Mouse (Mus musculus) CH12.LX (cell line): ENCODE results near the gene Gm9803. TPM values are rescaled to one million over a fixed set of nuclear protein-coding genes. Genes with fewer than 3 reads are reported as not detected.

Source experiments
- DNase-seq: peaks from one replicate; pipeline ENCODE4 v3.0.0-alpha.2; 2013; ENCODE audit errors: extremely low read depth
- H3K27ac ChIP-seq: 2 replicates; pipeline ENCODE4 v1.5.1; 2012; ENCODE audit warnings: low read depth, mild to moderate bottlenecking, control low read depth, moderate library complexity; ENCODE audit not compliant: insufficient read depth
- H3K27me3 ChIP-seq: replicated peaks from 2 replicates; pipeline ENCODE3; 2012; ENCODE audit warnings: inconsistent platforms
- H3K36me3 ChIP-seq, 2 experiments: replicated peaks in 1 of 2; 2 replicates each; pipeline versions ENCODE3 to v1.6.1; 2012; ENCODE audit warnings: inconsistent platforms in 1 of 2, low read length in 1 of 2, mild to moderate bottlenecking in 1 of 2, mixed read lengths in 1 of 2, moderate library complexity in 1 of 2; ENCODE audit not compliant: control insufficient read depth in 1 of 2, insufficient read depth in 1 of 2
- H3K4me1 ChIP-seq, 2 experiments: 2 replicates each; pipeline ENCODE4 v1.6.1; 2012; ENCODE audit warnings: inconsistent platforms in 1 of 2, moderate library complexity in 1 of 2; ENCODE audit not compliant: insufficient read depth in 2 of 2, control insufficient read depth in 1 of 2
- H3K4me2 ChIP-seq: 2 replicates; pipeline ENCODE4 v1.6.1; 2012; ENCODE audit warnings: low read depth, mild to moderate bottlenecking, control low read depth; ENCODE audit not compliant: poor library complexity, insufficient read depth, severe bottlenecking
- H3K4me3 ChIP-seq, 3 experiments: fragments of 150-350 bp in 1 of 3; sonication (generic) in 1 of 3; replicated peaks in 1 of 3; 2 replicates each; pipeline versions ENCODE3 to v1.5.1; 2011 to 2012; ENCODE audit warnings: low read depth in 2 of 3, low read length in 2 of 3, mild to moderate bottlenecking in 2 of 3, moderate library complexity in 2 of 3, control low read depth in 1 of 3, improper control_type of control experiment in 1 of 3, inconsistent platforms in 1 of 3, mixed read lengths in 1 of 3; ENCODE audit not compliant: poor library complexity in 1 of 3
- H3K79me2 ChIP-seq: replicated peaks from 2 replicates; pipeline ENCODE4 v1.6.1; 2012; ENCODE audit warnings: mild to moderate bottlenecking, moderate library complexity; ENCODE audit not compliant: control insufficient read depth, poor library complexity, insufficient read depth, severe bottlenecking; ENCODE audit errors: extremely low read depth
- H3K9ac ChIP-seq: 2 replicates; pipeline ENCODE4 v1.6.1; 2012; ENCODE audit warnings: low read depth, mild to moderate bottlenecking, control low read depth, moderate library complexity; ENCODE audit not compliant: insufficient read depth
- H3K9me3 ChIP-seq: replicated peaks from 2 replicates; pipeline ENCODE3; 2012; ENCODE audit warnings: low read length, inconsistent platforms, mixed read lengths
- BHLHE40 ChIP-seq: IDR thresholded peaks from 2 replicates; pipeline ENCODE4 v1.6.1; 2011; ENCODE audit warnings: mild to moderate bottlenecking, low read depth, low read length, improper control_type of control experiment
- CHD1 ChIP-seq: IDR thresholded peaks from 2 replicates; pipeline ENCODE4 v1.6.1; 2012; ENCODE audit warnings: low read depth, low read length, improper control_type of control experiment, inconsistent platforms
- CHD2 ChIP-seq: IDR thresholded peaks from 2 replicates; pipeline ENCODE4 v1.6.1; 2011; ENCODE audit warnings: low read length, improper control_type of control experiment
- CTCF ChIP-seq, 2 experiments: IDR thresholded peaks in 1 of 2; conservative IDR thresholded peaks in 1 of 2; 2 replicates each; pipeline ENCODE4 v1.5.1; 2011 to 2012; ENCODE audit warnings: low read depth in 2 of 2, low read length in 2 of 2, improper control_type of control experiment in 1 of 2, inconsistent platforms in 1 of 2, mild to moderate bottlenecking in 1 of 2, moderate library complexity in 1 of 2
- E2F4 ChIP-seq: IDR thresholded peaks from 2 replicates; pipeline ENCODE4 v1.6.1; 2011; ENCODE audit warnings: low read depth, low read length, improper control_type of control experiment; ENCODE audit not compliant: insufficient replicate concordance
- EP300 ChIP-seq: IDR thresholded peaks from 2 replicates; pipeline ENCODE4 v1.6.1; 2011; ENCODE audit warnings: low read length, improper control_type of control experiment
- ETS1 ChIP-seq: conservative IDR thresholded peaks from 2 replicates; pipeline ENCODE4 v1.6.1; 2012; ENCODE audit warnings: low read depth, mild to moderate bottlenecking, inconsistent platforms, low read length, improper control_type of control experiment, moderate library complexity
- HCFC1 ChIP-seq: IDR thresholded peaks from 2 replicates; pipeline ENCODE4 v1.6.1; 2012; ENCODE audit warnings: low read depth, mild to moderate bottlenecking, inconsistent platforms, low read length, improper control_type of control experiment
- IRF4 ChIP-seq: IDR thresholded peaks from 2 replicates; pipeline ENCODE4 v1.6.1; 2014; ENCODE audit warnings: low read depth, mild to moderate bottlenecking, inconsistent platforms, low read length, improper control_type of control experiment
- MAFK ChIP-seq: IDR thresholded peaks from 2 replicates; pipeline ENCODE4 v1.6.1; 2011; ENCODE audit warnings: low read length, improper control_type of control experiment; ENCODE audit not compliant: insufficient replicate concordance
- MAZ ChIP-seq: IDR thresholded peaks from 2 replicates; pipeline ENCODE4 v1.6.1; 2012; ENCODE audit warnings: low read depth, mild to moderate bottlenecking, inconsistent platforms, low read length, improper control_type of control experiment, moderate library complexity
- MEF2A ChIP-seq: IDR thresholded peaks from 2 replicates; pipeline ENCODE4 v1.6.1; 2014; ENCODE audit warnings: low read depth, mild to moderate bottlenecking, inconsistent platforms, low read length, improper control_type of control experiment, borderline replicate concordance
- MXI1 ChIP-seq: IDR thresholded peaks from 2 replicates; pipeline ENCODE4 v1.6.1; 2011; ENCODE audit warnings: mild to moderate bottlenecking, low read depth, low read length, improper control_type of control experiment
- MYC ChIP-seq: IDR thresholded peaks from 2 replicates; pipeline ENCODE4 v1.6.1; 2011; ENCODE audit warnings: low read depth, mild to moderate bottlenecking, improper control_type of control experiment, low read length
- NELFE ChIP-seq: IDR thresholded peaks from 2 replicates; pipeline ENCODE4 v1.6.1; 2011; ENCODE audit warnings: low read depth, low read length, improper control_type of control experiment
- POLR2A ChIP-seq: IDR thresholded peaks from 2 replicates; pipeline ENCODE4 v1.6.1; 2011; ENCODE audit warnings: low read depth, mild to moderate bottlenecking, improper control_type of control experiment, low read length
- POLR2AphosphoS2 ChIP-seq: IDR thresholded peaks from 2 replicates; pipeline ENCODE4 v1.6.1; 2011; ENCODE audit warnings: low read depth, low read length, improper control_type of control experiment
- TCF12 ChIP-seq: IDR thresholded peaks from 2 replicates; pipeline ENCODE4 v1.6.1; 2014; ENCODE audit warnings: low read depth, mild to moderate bottlenecking, inconsistent platforms, low read length, improper control_type of control experiment
- UBTF ChIP-seq: IDR thresholded peaks from 2 replicates; pipeline ENCODE4 v1.6.1; 2012; ENCODE audit warnings: low read depth, mild to moderate bottlenecking, inconsistent platforms, low read length, improper control_type of control experiment, moderate library complexity
- ZC3H11A ChIP-seq: IDR thresholded peaks from 2 replicates; pipeline ENCODE4 v1.6.1; 2012; ENCODE audit warnings: low read depth, mild to moderate bottlenecking, inconsistent platforms, low read length, improper control_type of control experiment
- ZKSCAN1 ChIP-seq: IDR thresholded peaks from 2 replicates; pipeline ENCODE4 v1.6.1; 2012; ENCODE audit warnings: low read depth, inconsistent platforms, low read length, improper control_type of control experiment, borderline replicate concordance
- ZMIZ1 ChIP-seq: IDR thresholded peaks from 2 replicates; pipeline ENCODE4 v1.6.1; 2012; ENCODE audit warnings: low read depth, mild to moderate bottlenecking, inconsistent platforms, low read length, improper control_type of control experiment
- dilution Hi-C: fragments of 300-500 bp; cut with MboI; formaldehyde crosslinking; loops from 2 replicates; pipeline ENCODE4 v1.14.3; 2020; ENCODE audit warnings: low sequenced_read_pairs; ENCODE audit not compliant: extremely low pct_unique_long_range_greater_than_20kb, extremely low pct_ligation_motif_present
- in situ Hi-C: fragments of 300-500 bp; cut with MboI; formaldehyde crosslinking; loops from 3 replicates; pipeline ENCODE4 v1.14.3; 2019; ENCODE audit warnings: low sequenced_read_pairs, low pct_ligation_motif_present, low pct_unique_long_range_greater_than_20kb, mixed read lengths
- polyA plus RNA-seq: library from polyadenylated mRNA; unstranded; fragments of >175 nt; gene quantifications from 2 replicates; pipeline ENCODE4 v1.2.1, GENCODE M21; 2012; ENCODE audit warnings: low read depth; ENCODE audit not compliant: insufficient read length
- total RNA-seq, 2 experiments: library from RNA; depleted of rRNA; stranded (reverse); fragments of 300-350 nt in 1 of 2; fragments of >200 nt in 1 of 2; gene quantifications; 2 replicates each; pipeline ENCODE4 v1.2.3; 2012 to 2014

Gm9803 gene
- total and polyA plus RNA-seq, 3 experiments, result 23.2 to 120 (median 99.7) TPM

DNA sequence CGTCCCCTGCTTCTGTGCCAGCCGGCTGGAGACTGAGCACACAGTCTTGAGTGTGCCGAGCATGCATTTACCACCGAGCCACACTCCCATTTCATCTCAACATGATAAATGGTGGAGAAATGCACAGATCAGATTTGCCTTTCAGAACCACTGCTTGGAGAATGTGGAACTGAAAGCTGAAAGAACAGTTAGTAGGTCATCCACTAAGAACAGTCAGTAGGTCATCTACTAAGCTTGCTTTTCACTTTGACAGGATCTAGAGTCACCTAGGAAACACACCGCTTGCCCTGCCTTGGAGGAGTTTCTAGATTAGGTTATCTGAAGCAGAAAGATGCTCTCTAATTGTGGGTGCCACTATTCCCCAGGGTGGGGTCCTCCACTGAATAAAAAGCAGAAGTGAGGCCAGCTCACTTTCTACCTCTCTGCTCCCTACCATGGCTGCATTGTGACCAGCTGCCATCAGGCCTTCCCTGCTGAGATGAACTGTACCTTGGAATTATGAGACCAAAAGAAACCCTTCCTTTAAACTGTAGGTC, 33.8 kb downstream of the Gm9803 start:
- no peak overlapping the region for H3K9ac ChIP-seq
- H3K4me1 ChIP-seq, result peaks cover 9 to 14% of the 10 kb centered on the region in 2 experiments; a peak in 3 of 4 replicates
- H3K27ac ChIP-seq, result no peak overlapping the region
- no peak for TF ChIP-seq HCFC1
- TF ChIP-seq MYC, result no peak
- no peak for TF ChIP-seq ZC3H11A
- no peak for TF ChIP-seq E2F4
- TF ChIP-seq NELFE, result no peak
- peak; percentile 51 for TF ChIP-seq EP300
- no peak for TF ChIP-seq CHD2
- TF ChIP-seq MAZ, result no peak
- TF ChIP-seq TCF12, result no peak
- peak; percentile 58 for TF ChIP-seq IRF4
- peak; percentile 94 for TF ChIP-seq ZKSCAN1
- TF ChIP-seq MEF2A, result no peak
- no peaks in the 10 kb centered on the region for H3K36me3 ChIP-seq
- H3K79me2 ChIP-seq, result no peaks in the 10 kb centered on the region
- peak overlapping the region in 1 of 3 experiments; percentile 5 for H3K4me3 ChIP-seq
- in situ Hi-C loops, result loop anchor here (25.0 kb wide), 1 partner anchor 630 kb away; no protein-coding TSS in a partner anchor
- dilution Hi-C loops, result no loop called here
- H3K27me3 ChIP-seq, result no peaks in the 10 kb centered on the region
- H3K9me3 ChIP-seq, result peaks cover 5% of the 10 kb centered on the region
- peak overlapping the region; percentile 43; the same call in 1 of the 2 replicates for H3K4me2 ChIP-seq
- DNase-seq, result peak; percentile 57

- Histone ChIP-seq H3K36me3 (no peaks in the 10 kb centered on the region), H3K27me3 (no peaks in the 10 kb centered on the region), H3K4me2 (no peak overlapping the region), H3K9ac (no peak overlapping the region), H3K4me3 (no peak overlapping the region), H3K9me3 (peaks cover 6% of the 10 kb centered on the region), H3K27ac (no peak overlapping the region)
- no peak for DNase-seq
- dilution Hi-C loops (no loop called here), in situ Hi-C loops (loop anchor here (25.0 kb wide), 1 partner anchor 628 kb away; no protein-coding TSS in a partner anchor)
- TF ChIP-seq CHD2 (no peak), BHLHE40 (no peak), CHD1 (no peak), POLR2A (no peak), MAZ (no peak), CTCF (conservative IDR thresholded peaks at IDR 0.05 in 1 of 2, IDR thresholded peaks at IDR 0.05 in 1 of 2; ENCODE audit: low read depth in 2 of 2, low read length in 2 of 2) (no peak), TCF12 (no peak), POLR2AphosphoS2 (no peak), EP300 (no peak), HCFC1 (no peak), MAFK (no peak), ETS1 (no peak), UBTF (no peak), IRF4 (no peak), MXI1 (no peak), ZMIZ1 (no peak), NELFE (no peak), MEF2A (no peak)
- TF ChIP-seq, all 38 proteins: peak for 0
- H3K79me2 ChIP-seq, result no peaks in the 10 kb centered on the region
- peaks cover 9 to 14% of the 10 kb centered on the region in 2 experiments; a peak in 3 of 4 replicates for H3K4me1 ChIP-seq
Observed at GRCm38 (mm10) chr10:43559313-43559712, 35.4 kb downstream of the Gm9803 start.
